Mouse (Mus musculus): ENCODE data around the gene Dand5. TPM values are rescaled to one million over a fixed set of nuclear protein-coding genes. Genes with fewer than 3 reads are reported as not detected.

Dand5 gene
- total RNA-seq, 2 experiments from 2014 or later, result 9.3 to 10.6 TPM

- no peak for DNase-seq (ENCODE audit: extremely low spot score in 1 of 2, low spot score in 1 of 2)
Measured at GRCm38 (mm10) chr8:84806031-84806430, 16.6 kb downstream of the Dand5 start.

DNA sequence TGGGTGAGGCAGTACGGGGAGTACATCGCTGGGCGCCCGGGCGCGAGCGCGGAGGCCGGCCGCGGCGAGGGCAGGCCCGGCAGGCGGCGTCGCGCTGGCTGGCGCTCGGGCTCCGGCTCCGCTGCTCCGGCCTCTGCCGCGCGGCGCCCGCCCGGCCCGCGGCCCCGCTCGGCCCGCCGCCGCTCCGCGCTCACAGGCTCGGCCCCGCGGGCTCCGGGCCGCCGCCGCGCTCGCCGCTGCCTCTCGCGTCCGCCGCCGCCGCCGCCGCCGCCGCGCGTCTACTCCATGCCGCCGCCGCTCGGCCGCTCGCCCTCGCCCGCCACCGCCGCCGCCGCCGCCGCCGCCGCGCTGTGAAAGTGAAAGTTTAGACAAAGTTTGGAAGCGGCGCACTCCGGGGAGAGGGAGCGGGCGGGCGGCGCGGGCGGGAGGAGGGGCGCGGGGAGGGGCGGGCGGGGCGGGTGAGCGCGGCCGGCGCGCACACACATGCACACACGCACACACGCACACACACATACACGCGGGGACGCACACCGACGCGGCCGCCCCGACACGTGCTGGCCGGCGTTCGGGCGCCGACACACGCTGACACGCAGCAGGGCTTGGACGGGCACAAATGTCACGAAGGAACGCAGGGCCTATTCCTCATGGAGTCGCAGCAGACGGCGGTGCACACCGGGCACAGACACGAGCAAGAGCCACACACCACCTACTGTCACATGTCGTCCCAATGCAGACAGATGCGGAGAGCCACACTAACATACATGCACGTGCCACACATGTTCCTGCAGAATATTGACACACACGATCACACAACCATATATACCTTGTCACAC, 22.4 kb downstream of the Dand5 start, which contains the start of gene Nfix:
Nfix (minus strand) TSS at position 346 of the 833 bp plus-strand sequence.
- DNase-seq (ENCODE audit: extremely low spot score in 1 of 2, low spot score in 1 of 2), result peak in 1 of 2 experiments; percentile 57

DNA sequence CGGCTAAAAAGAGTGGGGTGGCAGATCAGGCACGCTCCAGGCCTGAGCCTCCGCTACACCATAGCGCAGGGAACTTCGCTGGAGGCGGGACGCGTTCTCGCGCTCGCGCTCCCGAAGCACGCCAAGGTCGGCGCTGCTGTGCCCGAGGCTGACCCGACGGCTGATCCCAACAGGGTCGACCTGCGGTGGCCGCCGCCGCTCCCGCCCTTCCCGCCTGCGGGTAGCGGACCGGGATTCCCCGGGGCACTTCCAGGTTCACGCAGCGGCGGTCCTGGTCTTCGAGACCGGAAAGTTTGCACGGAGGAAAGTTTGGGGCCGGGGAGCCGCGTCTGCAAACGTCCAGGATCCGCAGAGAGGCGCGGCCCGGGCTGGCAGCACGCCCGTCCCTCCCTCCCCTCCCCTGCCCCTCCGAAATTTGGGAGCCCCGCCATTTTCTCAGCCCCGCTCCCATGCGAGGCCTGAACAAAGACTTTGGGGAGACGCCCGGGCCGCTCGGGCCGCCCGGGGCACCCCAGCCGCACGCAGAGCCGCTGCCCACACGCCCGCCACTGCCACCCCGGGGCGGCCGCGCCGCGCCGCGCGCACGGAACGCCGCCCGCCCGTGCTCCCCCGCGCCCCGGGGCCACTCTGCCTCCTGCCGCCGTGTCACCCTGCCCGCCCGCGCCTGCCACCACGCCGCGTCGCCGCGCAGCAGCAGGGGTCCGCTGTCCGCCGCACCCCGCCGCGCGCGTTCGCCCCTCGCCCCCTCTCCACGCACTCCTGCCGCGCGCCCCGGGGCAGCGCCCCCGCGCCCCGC, 23.3 kb downstream of the Dand5 start:
- peak in 1 of 2 experiments; percentile 59 for DNase-seq (ENCODE audit: extremely low spot score in 1 of 2, low spot score in 1 of 2)

DNA sequence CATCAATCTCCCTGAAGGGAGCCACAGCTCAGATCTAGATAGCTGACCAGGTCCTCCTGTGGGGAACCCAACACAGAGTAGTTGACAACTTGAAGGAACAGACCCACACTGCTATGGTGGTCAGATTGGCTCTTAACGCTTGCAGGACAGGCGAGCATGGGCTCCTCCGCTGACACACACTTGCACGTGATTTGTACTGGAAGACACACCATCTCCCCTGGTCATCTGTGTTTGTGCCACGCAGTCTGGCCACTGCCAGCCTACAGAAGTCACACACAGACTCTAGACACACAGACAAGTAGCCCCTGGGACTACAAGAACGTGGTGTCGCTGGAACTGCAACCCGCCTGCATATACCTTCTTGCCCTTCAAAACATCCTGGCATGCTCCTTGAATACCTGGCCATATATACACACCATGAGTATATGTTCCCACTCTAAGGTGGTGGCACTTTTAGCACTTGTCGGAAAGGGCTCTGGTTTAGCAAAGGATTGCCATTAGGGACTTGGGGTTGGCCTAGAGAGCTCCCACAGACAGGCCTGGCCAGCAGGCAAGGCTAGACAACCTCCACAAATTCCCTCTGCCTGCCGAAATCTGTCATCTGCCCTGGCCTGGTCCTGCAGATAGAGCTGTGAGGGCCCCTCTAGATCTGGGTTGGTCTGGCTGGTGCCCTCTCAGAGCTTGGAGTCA, 24.0 kb downstream of the Dand5 start:
- no peak for DNase-seq (ENCODE audit: extremely low spot score in 1 of 2, low spot score in 1 of 2)

DNA sequence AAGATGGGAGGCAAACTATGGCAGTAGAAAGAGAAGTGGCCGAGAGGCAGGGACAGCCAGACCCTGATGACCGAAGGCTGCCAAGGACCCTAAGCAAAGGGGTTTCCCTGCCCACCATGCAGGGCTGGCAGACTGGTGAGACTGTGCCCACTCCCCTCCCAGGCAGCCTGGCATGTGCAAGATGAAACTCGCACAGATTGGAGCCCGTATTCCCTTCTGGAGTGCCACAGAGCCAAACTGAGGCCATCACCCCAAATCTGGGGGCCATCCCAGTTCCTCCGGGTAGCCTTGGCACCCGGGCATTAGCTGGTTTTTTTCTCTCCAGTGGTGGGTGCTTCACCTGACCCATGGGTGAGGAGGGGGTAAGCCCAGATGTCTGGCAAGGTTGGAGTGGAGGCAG, 24.7 kb downstream of the Dand5 start:
- DNase-seq (ENCODE audit: extremely low spot score in 1 of 2, low spot score in 1 of 2), result no peak

DNA sequence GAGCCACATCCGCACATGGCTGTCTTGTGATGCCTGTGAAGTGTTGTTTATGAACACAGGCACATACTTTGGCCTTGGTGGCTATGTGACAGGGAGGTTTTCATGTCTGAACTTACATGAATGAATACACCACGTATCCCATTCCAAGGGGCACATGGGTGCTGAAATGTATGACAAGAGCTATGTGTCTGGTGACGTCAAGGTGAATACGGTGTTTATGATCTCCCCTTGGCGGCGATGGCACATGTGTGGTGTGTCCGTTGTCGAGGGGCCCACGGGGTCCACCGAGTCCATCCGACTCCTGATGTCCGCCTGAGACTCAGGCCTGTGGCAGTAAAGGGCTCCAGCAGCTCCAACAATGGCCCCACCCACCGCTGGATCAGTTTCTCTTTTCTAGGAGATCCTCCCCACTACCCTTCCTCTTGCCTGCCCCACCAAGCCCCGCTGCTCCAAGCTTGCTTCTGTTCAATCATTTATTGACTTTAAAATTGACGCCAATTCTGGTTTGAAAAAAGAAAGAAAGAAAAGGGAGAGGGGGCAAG, 25.3 kb downstream of the Dand5 start:
- DNase-seq (ENCODE audit: extremely low spot score in 1 of 2, low spot score in 1 of 2), result no peak

GRCm38 (mm10) chr8:84794486-84794885, 28.1 kb downstream of the Dand5 start:
- DNase-seq (ENCODE audit: extremely low spot score in 1 of 2, low spot score in 1 of 2), result no peak

DNA sequence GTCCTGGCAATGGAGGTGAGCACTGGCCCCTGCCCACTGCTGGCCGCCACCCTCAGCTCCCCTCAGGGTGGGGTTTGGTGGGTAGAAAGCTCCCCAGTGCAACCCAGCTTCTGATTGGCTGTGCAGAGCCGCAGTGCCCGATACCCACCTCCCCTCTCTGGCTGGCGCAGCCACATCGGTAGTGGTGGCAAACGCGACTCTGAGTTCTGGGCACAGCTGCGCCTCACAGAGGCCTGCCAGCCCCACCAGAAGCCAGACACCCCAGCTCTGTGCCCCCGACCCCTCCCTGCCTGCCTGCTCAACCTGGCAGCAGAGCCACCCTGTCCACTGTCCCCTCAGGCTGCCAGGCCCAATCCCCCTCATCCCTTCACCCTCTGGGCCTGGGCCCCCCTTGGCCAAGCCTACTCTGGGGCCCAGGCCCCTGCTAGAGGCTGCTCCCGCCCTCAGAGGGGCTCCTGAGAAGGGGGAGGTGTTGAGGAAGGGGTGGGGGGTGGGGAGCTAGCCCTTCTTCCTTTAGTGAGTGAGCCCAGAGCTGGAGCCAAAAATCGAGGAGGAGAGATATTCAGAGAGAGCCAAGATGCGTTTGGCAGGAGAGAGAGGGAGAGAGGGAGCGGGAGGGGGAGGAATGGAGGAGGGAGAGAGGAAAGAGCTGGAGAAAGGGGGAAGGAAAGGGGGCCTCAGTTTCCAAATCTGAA, 28.7 kb downstream of the Dand5 start:
- DNase-seq (ENCODE audit: extremely low spot score in 1 of 2, low spot score in 1 of 2), result peak in 1 of 2 experiments; percentile 47

GRCm38 (mm10) chr8:84793134-84793533, 29.5 kb downstream of the Dand5 start:
- peak in 1 of 2 experiments; percentile 43 for DNase-seq (ENCODE audit: extremely low spot score in 1 of 2, low spot score in 1 of 2)

DNA sequence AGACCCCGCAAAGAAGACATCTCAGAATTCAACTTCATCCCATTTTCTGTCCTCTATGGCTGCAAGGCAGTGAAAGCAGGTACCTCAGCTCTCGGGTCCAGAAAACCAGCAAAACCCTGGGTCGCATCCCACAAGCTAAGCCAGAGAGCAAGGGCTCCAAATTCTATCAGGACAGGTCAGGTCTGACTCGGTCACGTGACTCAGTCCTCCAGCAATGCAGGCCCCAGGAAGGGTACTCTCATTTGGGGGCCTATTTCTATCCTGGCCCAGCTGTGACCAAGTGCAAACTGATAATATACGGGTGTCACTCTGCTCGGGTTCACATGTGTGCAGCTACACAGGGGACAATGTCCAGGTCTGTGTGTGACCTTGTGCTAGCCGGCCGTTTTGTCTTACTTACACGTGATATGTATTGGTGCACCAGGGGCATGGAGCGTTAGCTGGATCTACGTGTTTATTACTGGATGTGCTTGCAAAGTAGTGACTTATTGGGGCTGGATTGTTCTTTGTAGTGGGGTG, 30.1 kb downstream of the Dand5 start:
- no peak for DNase-seq (ENCODE audit: extremely low spot score in 1 of 2, low spot score in 1 of 2)

- no peak for DNase-seq (ENCODE audit: extremely low spot score in 1 of 2, low spot score in 1 of 2)
Measured at GRCm38 (mm10) chr8:84790537-84790936, 32.1 kb downstream of the Dand5 start.

DNA sequence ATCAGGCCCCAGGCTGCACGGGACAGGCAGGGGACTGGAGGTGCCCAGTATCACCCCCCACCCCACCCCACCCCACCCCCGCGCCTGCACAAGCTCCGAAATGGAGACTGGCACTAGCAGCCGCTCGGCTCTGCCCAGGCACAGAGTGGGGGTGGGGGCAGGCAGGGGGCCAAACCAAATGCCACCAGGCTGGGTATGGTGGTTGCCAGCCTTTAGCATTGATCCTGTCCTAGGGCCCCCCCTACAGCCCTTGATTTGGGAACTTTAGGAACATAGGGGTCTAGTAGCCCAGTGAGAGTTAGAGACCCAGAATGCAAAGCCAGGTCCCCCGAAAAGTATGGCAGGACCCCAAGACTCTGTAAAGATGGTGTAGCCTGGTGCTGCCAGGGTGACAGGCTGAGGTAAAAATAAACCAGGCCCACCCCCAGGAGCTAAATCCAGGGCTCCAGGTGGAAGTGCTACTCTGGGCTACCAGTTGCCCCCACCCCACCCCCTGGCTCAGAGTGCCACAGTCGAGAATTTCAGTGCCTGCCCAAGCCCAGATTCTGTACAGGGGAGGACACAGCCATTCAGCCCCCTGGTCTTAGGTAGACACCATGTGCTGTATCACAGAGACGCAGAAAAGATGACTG, 32.7 kb downstream of the Dand5 start:
- peak in 1 of 2 experiments; percentile 60 for DNase-seq (ENCODE audit: extremely low spot score in 1 of 2, low spot score in 1 of 2)

DNA sequence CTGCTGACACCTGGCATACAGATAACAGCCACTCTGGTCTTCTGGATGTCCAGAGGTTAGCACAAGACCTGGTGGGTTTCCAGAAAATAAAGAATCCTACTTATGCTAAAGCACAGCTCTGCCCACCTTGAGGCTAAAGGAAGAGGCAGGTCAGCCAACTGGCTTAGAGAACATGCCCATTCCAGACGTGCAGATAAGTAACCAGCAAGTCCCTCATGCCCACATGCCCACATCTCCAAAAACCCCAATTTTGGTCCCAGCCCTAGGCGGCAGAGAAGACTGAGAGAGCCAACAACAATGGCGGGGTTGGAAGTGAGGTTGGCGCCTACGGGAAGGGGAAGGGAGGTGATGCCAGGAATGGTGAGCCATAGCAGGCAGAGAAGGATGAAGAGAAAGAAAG, 33.3 kb downstream of the Dand5 start:
- no peak for DNase-seq (ENCODE audit: extremely low spot score in 1 of 2, low spot score in 1 of 2)

DNA sequence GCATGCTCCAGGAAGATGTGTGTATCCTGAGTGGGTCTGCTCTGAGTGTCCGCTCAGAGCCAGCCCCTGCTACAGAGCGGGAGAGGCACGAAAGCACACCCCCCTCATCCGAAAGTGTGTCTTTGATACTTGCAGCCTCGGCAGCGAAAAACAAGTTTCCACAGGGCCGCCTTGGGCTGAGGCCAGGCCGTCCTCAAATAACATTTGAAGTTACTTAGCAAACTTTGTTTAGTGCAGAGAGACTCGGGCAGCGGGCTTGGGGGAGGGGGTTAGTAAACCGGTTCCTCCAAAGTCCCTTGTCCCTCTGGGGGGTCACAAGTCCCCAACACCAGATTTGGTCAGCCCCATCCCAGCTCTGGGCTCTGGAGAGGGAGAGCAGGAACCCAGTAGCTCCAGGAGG, 33.7 kb downstream of the Dand5 start:
- DNase-seq (ENCODE audit: extremely low spot score in 1 of 2, low spot score in 1 of 2), result peak in 1 of 2 experiments; percentile 49

GRCm38 (mm10) chr8:84787523-84788302, 34.9 kb downstream of the Dand5 start:
- DNase-seq (ENCODE audit: extremely low spot score in 1 of 2, low spot score in 1 of 2), result peak in 1 of 2 experiments; percentile 42

- no peak for DNase-seq (ENCODE audit: extremely low spot score in 1 of 2, low spot score in 1 of 2)
Measured at GRCm38 (mm10) chr8:84786801-84787467, 35.7 kb downstream of the Dand5 start.

GRCm38 (mm10) chr8:84785756-84786677, 36.6 kb downstream of the Dand5 start:
- peak in 1 of 2 experiments; percentile 41 for DNase-seq (ENCODE audit: extremely low spot score in 1 of 2, low spot score in 1 of 2)

Measured in layer of hippocampus, postnatal 25 days (tissue).